Mouse (Mus musculus): ENCODE results near the gene Pisd. TPM values are rescaled to one million over a fixed set of nuclear protein-coding genes. Genes with fewer than 3 reads are reported as not detected.

Pisd gene
- total RNA-seq, 2 experiments from 2014 or later = 14.0 to 15.8 TPM

DNA sequence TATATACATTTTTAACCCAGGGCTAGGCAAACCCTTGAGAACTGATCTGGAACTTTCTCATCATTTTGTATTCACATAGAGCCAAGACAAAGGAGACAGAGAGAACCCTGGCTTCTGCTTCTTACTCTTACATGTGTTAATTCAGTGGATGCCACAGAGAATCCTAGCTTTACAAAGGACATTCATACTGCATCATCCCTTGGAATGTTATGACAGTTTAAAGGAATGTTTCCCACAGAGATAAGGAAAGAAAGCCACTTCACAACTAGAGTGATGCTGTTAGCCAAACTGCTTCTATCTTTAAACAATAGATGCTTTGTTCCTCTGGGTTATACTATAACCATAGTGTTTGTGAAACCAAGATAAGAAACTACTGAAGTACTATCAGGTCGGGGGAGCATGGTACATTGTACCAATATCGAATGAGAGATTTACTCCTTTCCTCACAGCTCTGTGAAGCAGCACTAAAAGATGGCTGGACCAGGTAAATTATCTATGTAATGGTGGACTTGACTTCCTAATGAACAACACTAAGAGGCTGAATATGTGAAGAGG lies 79.1 kb downstream of the Pisd start:
- DNase-seq = no peak

DNA sequence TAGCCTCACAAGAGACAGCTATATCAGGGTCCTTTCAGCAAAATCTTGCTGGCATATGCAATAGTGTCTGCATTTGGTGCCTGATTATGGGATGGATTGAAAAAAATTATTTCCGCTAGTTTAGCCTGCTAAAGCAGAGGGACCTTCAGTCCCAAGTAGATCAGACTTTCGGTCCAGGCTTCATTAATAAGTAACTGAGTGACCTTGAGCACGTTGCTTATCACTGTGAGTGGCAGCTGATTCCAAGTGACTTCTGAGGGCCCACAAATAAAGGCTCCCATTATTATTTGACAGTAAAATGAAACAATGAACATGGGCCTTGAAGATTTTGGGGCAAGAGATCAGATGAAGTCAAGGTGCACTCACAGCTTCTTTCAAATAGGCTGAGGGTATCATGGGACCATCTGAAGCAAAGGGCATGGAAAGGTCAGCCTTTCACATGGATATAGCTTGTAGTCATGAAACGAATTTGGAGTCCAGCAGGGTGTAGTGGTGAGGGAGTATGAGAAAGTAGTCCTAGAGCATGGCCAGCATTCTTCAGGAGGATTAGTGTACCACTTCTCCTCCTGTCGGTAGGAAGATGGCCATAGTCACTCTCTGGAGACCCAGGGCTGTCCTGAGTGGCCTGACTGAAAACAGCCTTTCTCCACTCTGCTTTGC lies 88.1 kb downstream of the Pisd start:
- DNase-seq = no peak

- DNase-seq = no peak
Measured at GRCm38 (mm10) chr5:32693411-32693810, 92.0 kb downstream of the Pisd start.

Other genes starting within 250 kb of the Pisd start
- gene Yes1, start 174.5 kb downstream of the Pisd start, total RNA-seq (2021) = 1 to 10 TPM; 8.0 to 9.0 TPM
- gene Gm20671, start 41.5 kb upstream of the Pisd start, total RNA-seq (2021) = not detected
- gene Prr14l, start 68.6 kb upstream of the Pisd start, total RNA-seq (2021) = 1 to 10 TPM; 4.1 to 4.7 TPM
- 10 to 100 TPM in 1 of 2 experiments, 1 to 10 TPM in 1; 10.0 to 11.7 TPM for gene Depdc5, start 78.1 kb upstream of the Pisd start, total RNA-seq (2021)
- 10 to 100 TPM; 54.0 to 54.3 TPM for gene Ywhah, start 233.2 kb upstream of the Pisd start, total RNA-seq (2021)

Data from gastrocnemius, postnatal 25 days (tissue).